Mouse (Mus musculus) heart, embryonic 16.5 days (tissue): ENCODE measurements around the gene Eif2a. TPM values are rescaled to one million over a fixed set of nuclear protein-coding genes. Genes with fewer than 3 reads are reported as not detected.

Source experiments
- ATAC-seq: fragments of 200-750 bp; cut with Nextera tagmentation; replicated peaks from 2 replicates; pipeline ENCODE4 v1.8.0; 2017; ENCODE audit warnings: moderate number of reproducible peaks; ENCODE audit not compliant: insufficient read depth, low FRiP score; ENCODE audit errors: extremely low read depth
- H3K27ac ChIP-seq: fragments of 300-500 bp; sonication (generic); 2 replicates; pipeline ENCODE4 v1.5.1; 2014; ENCODE audit warnings: mild to moderate bottlenecking, low read length, control low read depth, moderate library complexity
- H3K27me3 ChIP-seq: fragments of 300-500 bp; sonication (generic); 2 replicates; pipeline ENCODE4 v1.6.1; 2014; ENCODE audit warnings: low read length, mixed read lengths; ENCODE audit not compliant: control insufficient read depth, insufficient read depth
- H3K36me3 ChIP-seq: fragments of 300-500 bp; sonication (generic); 2 replicates; pipeline ENCODE4 v1.6.1; 2014; ENCODE audit not compliant: control insufficient read depth, insufficient read depth
- H3K4me1 ChIP-seq: fragments of 300-500 bp; sonication (generic); 2 replicates; pipeline ENCODE4 v1.6.1; 2014; ENCODE audit warnings: low read length, mixed read lengths; ENCODE audit not compliant: control insufficient read depth, insufficient read depth
- H3K4me2 ChIP-seq: fragments of 300-500 bp; sonication (generic); 2 replicates; pipeline ENCODE4 v1.6.1; 2014; ENCODE audit warnings: low read depth, mild to moderate bottlenecking, control low read depth, low read length
- H3K4me3 ChIP-seq: fragments of 300-500 bp; sonication (generic); 2 replicates; pipeline ENCODE4 v1.5.1; 2014; ENCODE audit warnings: mild to moderate bottlenecking, control low read depth, low read length
- H3K9ac ChIP-seq: fragments of 300-500 bp; sonication (generic); 2 replicates; pipeline ENCODE4 v1.6.1; 2014; ENCODE audit warnings: low read length, control low read depth
- H3K9me3 ChIP-seq: fragments of 300-500 bp; sonication (generic); replicated peaks from 2 replicates; pipeline ENCODE4 v1.6.1; 2016; ENCODE audit warnings: low read length; ENCODE audit not compliant: control insufficient read depth
- WGBS: fragments of 180-500 bp; shearing (Covaris S2); extraction: QIAGEN DNeasy Blood & Tissue Kit; methylation state at CpG from one replicate; pipeline ENCODE4 v1.1.7; 2014; 5-methylcytosine and 5-hydroxymethylcytosine counted together
- polyA plus RNA-seq: library from polyadenylated mRNA; unstranded; fragments of >200 nt; fragmentation: Nextera tagmentation; extraction: Ambion mirVana; gene quantifications from 2 replicates; pipeline ENCODE4 v1.2.1, GENCODE M21; 2015

Gene Eif2a
- polyA plus RNA-seq, 1 experiment from 2014 or later: 35.7 TPM

DNA sequence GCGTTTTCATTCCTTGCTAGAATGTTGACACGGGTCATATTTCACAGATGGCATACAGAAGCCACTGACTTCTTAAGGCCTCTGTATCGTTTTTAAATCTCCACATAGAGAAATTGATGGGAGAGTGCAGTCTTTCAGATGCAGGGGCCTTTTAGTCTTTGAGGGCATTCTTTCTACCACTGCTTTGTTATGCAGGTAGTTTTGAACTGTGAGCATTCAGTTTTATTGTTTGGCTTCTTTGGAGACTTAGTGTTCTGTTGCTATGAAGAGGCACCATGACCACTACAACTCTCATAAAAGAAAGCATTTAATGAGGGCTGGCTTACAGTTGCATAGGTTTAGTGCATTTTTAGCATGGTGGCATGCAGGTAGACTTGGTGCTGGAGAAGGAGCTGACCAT lies 11.0 kb downstream of the Eif2a start:
- no peaks in the 10 kb centered on the region for H3K4me1 ChIP-seq
- H3K27ac ChIP-seq: no peak overlapping the region
- H3K36me3 ChIP-seq: peaks cover 49% of the 10 kb centered on the region
- H3K4me3 ChIP-seq: no peak overlapping the region
- H3K9ac ChIP-seq: no peak overlapping the region
- no peak overlapping the region for H3K4me2 ChIP-seq
- no peak for ATAC-seq
- H3K27me3 ChIP-seq: no peaks in the 10 kb centered on the region
- 94% methylated on average over 3 of the region's 3 CpGs for WGBS
- H3K9me3 ChIP-seq: no peaks in the 10 kb centered on the region

GRCm38 (mm10) chr3:58552001-58552811 lies 26.6 kb downstream of the Eif2a start:
- Histone ChIP-seq H3K4me2 (no peak overlapping the region), H3K9me3 (no peaks in the 10 kb centered on the region), H3K27me3 (no peaks in the 10 kb centered on the region), H3K4me3 (no peak overlapping the region), H3K9ac (no peak overlapping the region), H3K36me3 (peaks cover 49% of the 10 kb centered on the region), H3K4me1 (no peaks in the 10 kb centered on the region), H3K27ac (no peak overlapping the region)
- no peak for ATAC-seq
- 64% methylated on average over 1 of the region's 1 CpGs for WGBS

GRCm38 (mm10) chr3:58556649-58557048 lies 31.0 kb downstream of the Eif2a start:
- peaks cover 35% of the 10 kb centered on the region for H3K36me3 ChIP-seq
- H3K4me1 ChIP-seq: no peaks in the 10 kb centered on the region
- no peak overlapping the region for H3K4me2 ChIP-seq
- ATAC-seq: no peak
- H3K4me3 ChIP-seq: no peak overlapping the region
- 81% methylated on average over 7 of the region's 7 CpGs for WGBS
- H3K9me3 ChIP-seq: no peaks in the 10 kb centered on the region
- H3K27me3 ChIP-seq: no peaks in the 10 kb centered on the region
- H3K27ac ChIP-seq: no peak overlapping the region
- H3K9ac ChIP-seq: no peak overlapping the region

DNA sequence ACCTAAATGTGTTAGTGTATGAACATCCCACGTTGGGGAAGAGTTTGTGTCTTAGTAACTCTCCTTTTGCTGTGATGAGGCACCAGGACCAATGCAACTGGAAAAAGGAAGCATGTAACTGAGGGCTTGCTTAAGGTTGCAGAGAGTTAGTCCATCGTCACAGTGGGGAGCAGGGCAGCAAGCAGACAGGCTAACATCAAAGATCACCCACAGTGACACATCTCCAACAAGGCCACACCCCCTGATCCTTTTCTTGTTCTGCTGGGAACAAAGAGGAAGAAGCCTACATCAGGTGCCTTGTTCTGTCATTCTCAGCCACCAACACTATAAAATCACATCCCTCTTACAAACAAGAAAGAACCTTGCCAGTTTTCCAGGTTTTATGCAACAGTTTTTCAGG lies 34.3 kb downstream of the Eif2a start:
- no peaks in the 10 kb centered on the region for H3K27me3 ChIP-seq
- peaks cover 19% of the 10 kb centered on the region for H3K36me3 ChIP-seq
- no peak for ATAC-seq
- peaks cover 3% of the 10 kb centered on the region; the same call in 1 of the 2 replicates for H3K9me3 ChIP-seq
- no peak overlapping the region for H3K4me3 ChIP-seq
- H3K4me2 ChIP-seq: no peak overlapping the region
- no peak overlapping the region for H3K9ac ChIP-seq
- 39% methylated on average over 2 of the region's 2 CpGs for WGBS
- H3K4me1 ChIP-seq: no peaks in the 10 kb centered on the region
- H3K27ac ChIP-seq: no peak overlapping the region

GRCm38 (mm10) chr3:58561437-58561836 lies 35.8 kb downstream of the Eif2a start:
- 40% methylated on average over 2 of the region's 2 CpGs for WGBS
- H3K4me3 ChIP-seq: no peak overlapping the region
- no peaks in the 10 kb centered on the region for H3K4me1 ChIP-seq
- no peak overlapping the region for H3K4me2 ChIP-seq
- no peak overlapping the region for H3K9ac ChIP-seq
- peaks cover 10% of the 10 kb centered on the region for H3K36me3 ChIP-seq
- H3K9me3 ChIP-seq: peaks cover 3% of the 10 kb centered on the region; the same call in 1 of the 2 replicates
- H3K27me3 ChIP-seq: no peaks in the 10 kb centered on the region
- H3K27ac ChIP-seq: no peak overlapping the region
- no peak for ATAC-seq

DNA sequence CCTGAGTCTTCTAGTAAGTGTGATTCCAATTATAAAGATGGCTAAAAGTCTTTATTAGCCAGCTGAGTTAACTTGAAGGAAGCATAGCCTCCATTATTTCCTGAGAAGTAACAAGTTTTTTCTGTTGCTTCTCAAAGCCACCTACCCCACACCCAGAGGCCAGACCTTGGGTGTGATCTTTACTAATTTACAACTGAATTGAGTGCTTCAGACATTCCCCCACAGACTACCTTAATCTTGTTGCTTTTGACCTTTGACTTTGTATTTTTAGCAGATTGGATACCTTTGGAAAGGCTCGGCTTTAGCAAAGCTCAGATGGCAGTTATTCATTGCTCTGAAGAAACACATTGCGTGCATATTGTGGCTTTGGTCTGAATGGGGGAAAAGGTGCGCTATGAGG lies 45.2 kb downstream of the Eif2a start:
- H3K27ac ChIP-seq: no peak overlapping the region
- WGBS: 83% methylated on average over 3 of the region's 3 CpGs
- H3K4me3 ChIP-seq: no peak overlapping the region
- no peaks in the 10 kb centered on the region for H3K36me3 ChIP-seq
- no peaks in the 10 kb centered on the region for H3K9me3 ChIP-seq
- no peak for ATAC-seq
- no peaks in the 10 kb centered on the region for H3K27me3 ChIP-seq
- H3K4me1 ChIP-seq: no peaks in the 10 kb centered on the region
- H3K4me2 ChIP-seq: no peak overlapping the region
- no peak overlapping the region for H3K9ac ChIP-seq

- H3K27ac ChIP-seq: peak within 1 kb of the TSS; percentile 99
- peak within 1 kb of the TSS; percentile 75 for H3K4me2 ChIP-seq
- H3K9me3 ChIP-seq: no peaks in the 10 kb centered on the region
- peak within 1 kb of the TSS; percentile 95 for H3K4me3 ChIP-seq
- peaks cover 8% of the 10 kb centered on the region for H3K4me1 ChIP-seq
- peaks cover 5% of the 10 kb centered on the region; the same call in 1 of the 2 replicates for H3K36me3 ChIP-seq
- no peaks in the 10 kb centered on the region for H3K27me3 ChIP-seq
- 1% methylated on average over 59 of the region's 59 CpGs for WGBS
- ATAC-seq: peak; percentile 94
- H3K9ac ChIP-seq: peak within 1 kb of the TSS; percentile 100
Measured at GRCm38 (mm10) chr3:58576137-58577066, 50.8 kb downstream of the Eif2a start, which contains the start of gene Selenot. Gene Selenot, plus strand, starts transcription at chr3:58576636.

- Histone ChIP-seq H3K9ac (peak overlapping the region; percentile 100), H3K9me3 (no peaks in the 10 kb centered on the region), H3K4me2 (peak overlapping the region; percentile 75), H3K4me3 (peak overlapping the region; percentile 95), H3K27me3 (no peaks in the 10 kb centered on the region), H3K36me3 (peaks cover 5% of the 10 kb centered on the region; the same call in 1 of the 2 replicates), H3K27ac (peak overlapping the region; percentile 99), H3K4me1 (peaks cover 14% of the 10 kb centered on the region)
- under 1% methylated on average over 36 of the region's 36 CpGs for WGBS
- ATAC-seq: peak; percentile 86
Measured at GRCm38 (mm10) chr3:58577067-58577503, 51.5 kb downstream of the Eif2a start.
